ENCODE assay signal across 11 mouse cellular contexts in the genomic region with DNA sequence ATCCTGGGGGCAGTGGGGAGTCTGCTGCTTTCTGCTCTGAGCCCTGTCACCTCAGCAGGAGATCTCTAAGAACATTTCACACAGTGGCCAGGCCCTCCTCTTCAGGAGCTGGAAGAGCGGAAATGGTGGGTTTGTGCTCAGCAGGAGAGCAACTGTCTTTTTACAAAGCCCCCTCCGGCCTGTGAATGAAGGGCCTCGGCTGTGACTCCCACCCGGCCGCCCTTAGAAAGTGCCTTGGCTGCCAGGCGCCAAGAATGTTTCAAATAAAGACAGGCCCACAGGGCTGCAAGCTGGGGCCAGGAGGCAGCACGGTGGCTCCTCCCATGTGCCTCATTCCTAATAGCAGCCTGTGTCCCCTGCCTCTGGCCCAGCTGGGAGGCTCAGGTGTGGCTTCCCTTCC.
A peak's percentile ranks its signal among the peaks of the same experiment; 100 is the strongest.
DNase-seq lines count a peak whose midpoint lies in the region; ATAC-seq lines count a peak whose summit lies in the region.
"Had no signal": no experiment of that assay in that cellular context is flagged by ENCODE, and none has a peak within 500 bp of the region (broad histone marks: within the 10 kb centered on the region; RNA-seq: fewer than 3 reads in every experiment).

No protein-coding gene starts in this region.

- no peaks in the 10 kb centered on the region for H3K27me3 ChIP-seq in lung, embryonic 15.5 days
- H3K27me3 ChIP-seq in hindbrain, embryonic 12.5 days, result peaks cover 74% of the 10 kb centered on the region
- peaks cover 53% of the 10 kb centered on the region for H3K27me3 ChIP-seq in neural tube, embryonic 13.5 days

- no peak for DNase-seq in lung, postnatal 25 days (ENCODE audit: low spot score)
- DNase-seq in embryo, embryonic 10.5 days (ENCODE audit: low spot score), result peak; percentile 54
- no peak for DNase-seq in cerebellum, postnatal 25 days
- DNase-seq in urinary bladder, postnatal 4 days (ENCODE audit: low spot score in 2 of 2), result no peak
- no peak for DNase-seq in urinary bladder, postnatal 14 days (ENCODE audit: low spot score)
- DNase-seq: cerebellum, adult 9-11 months; heart, postnatal 14 days; right cerebral cortex, postnatal 25 days had no signal

- H3K4me1 ChIP-seq in lung, embryonic 15.5 days, result peaks cover 64% of the 10 kb centered on the region
- peaks cover 42% of the 10 kb centered on the region for H3K4me1 ChIP-seq in hindbrain, embryonic 12.5 days
- H3K4me1 ChIP-seq in neural tube, embryonic 13.5 days (replicated peaks), result peaks cover 42% of the 10 kb centered on the region

- H3K27ac ChIP-seq in lung, embryonic 15.5 days, result peak overlapping the region; percentile 65
- H3K27ac ChIP-seq in hindbrain, embryonic 12.5 days, result no peak overlapping the region
- no peak overlapping the region for H3K27ac ChIP-seq in neural tube, embryonic 13.5 days (replicated peaks)

- H3K4me2 ChIP-seq in lung, embryonic 15.5 days, result no peak overlapping the region
- no peak overlapping the region for H3K4me2 ChIP-seq in hindbrain, embryonic 12.5 days (replicated peaks)
- H3K4me2 ChIP-seq in neural tube, embryonic 13.5 days, result no peak overlapping the region

- ATAC-seq in lung, embryonic 15.5 days (ENCODE audit: borderline replicate concordance, extremely low read depth, low FRiP score, low TSS enrichment), result peak; percentile 37; the same call in 1 of the 2 replicates
- 0 out of 2 replicates have a peak, but pooled peaks have one; percentile 47 for ATAC-seq in hindbrain, embryonic 12.5 days (ENCODE audit: low FRiP score)
- ATAC-seq in neural tube, embryonic 13.5 days (ENCODE audit: low read depth), result peak; percentile 36; the same call in 1 of the 2 replicates

- H3K4me3 ChIP-seq in lung, embryonic 15.5 days, result no peak overlapping the region
- no peak overlapping the region for H3K4me3 ChIP-seq in hindbrain, embryonic 12.5 days
- no peak overlapping the region for H3K4me3 ChIP-seq in neural tube, embryonic 13.5 days

- H3K9me3 ChIP-seq in lung, embryonic 15.5 days, result no peaks in the 10 kb centered on the region
- H3K9me3 ChIP-seq in hindbrain, embryonic 12.5 days (replicated peaks), result no peaks in the 10 kb centered on the region
- no peaks in the 10 kb centered on the region for H3K9me3 ChIP-seq in neural tube, embryonic 13.5 days

- no peaks in the 10 kb centered on the region for H3K36me3 ChIP-seq in lung, embryonic 15.5 days
- no peaks in the 10 kb centered on the region for H3K36me3 ChIP-seq in hindbrain, embryonic 12.5 days
- H3K36me3 ChIP-seq in neural tube, embryonic 13.5 days, result no peaks in the 10 kb centered on the region

- no peak overlapping the region for H3K9ac ChIP-seq in lung, embryonic 15.5 days
- no peak overlapping the region for H3K9ac ChIP-seq in hindbrain, embryonic 12.5 days
- H3K9ac ChIP-seq in neural tube, embryonic 13.5 days, result no peak overlapping the region

- 13% methylated on average over 7 of the region's 7 CpGs for WGBS in lung, embryonic 15.5 days
- WGBS in hindbrain, embryonic 12.5 days, result 2% methylated on average over 7 of the region's 7 CpGs
- WGBS in neural tube, embryonic 13.5 days, result 7% methylated on average over 7 of the region's 7 CpGs
